Mouse (Mus musculus) left cerebral cortex, postnatal 10 days (tissue): ENCODE results near the gene Xpo4. TPM values are rescaled to one million over a fixed set of nuclear protein-coding genes. Genes with fewer than 3 reads are reported as not detected.
A peak's percentile ranks its signal among the peaks of the same experiment; 100 is the strongest.
"Not testable (repeated sequence)": the region's sequence is repeated elsewhere in the genome, so short reads cannot be mapped to it uniquely, and the experiment has no call there.

Experiments
- DNase-seq, 2 experiments: peaks; one replicate each; pipeline ENCODE4 v3.0.0; 2021 to 2022; ENCODE audit warnings: low spot score in 2 of 2, mixed read lengths in 1 of 2; ENCODE audit errors: extremely low spot score in 1 of 2
- intact Hi-C: fragments of 180-260 bp; cut with DNase I; formaldehyde crosslinking; loops from one replicate; pipeline ENCODE4 v1.15.1; 2025
- total RNA-seq, 2 experiments: library from RNA; stranded (reverse); gene quantifications; 2 replicates each; pipeline ENCODE4 v1.2.3; 2021

Gene Xpo4
- total RNA-seq, 2 experiments from 2014 or later: 14.8 to 15.2 TPM

- no peak for DNase-seq
- intact Hi-C loops: loop anchor here (5.0 kb wide), 1 partner anchor 1425 kb away; no protein-coding TSS in a partner anchor
Measured at GRCm38 (mm10) chr14:57687441-57687840, 22.2 kb upstream of the Xpo4 start.

DNA sequence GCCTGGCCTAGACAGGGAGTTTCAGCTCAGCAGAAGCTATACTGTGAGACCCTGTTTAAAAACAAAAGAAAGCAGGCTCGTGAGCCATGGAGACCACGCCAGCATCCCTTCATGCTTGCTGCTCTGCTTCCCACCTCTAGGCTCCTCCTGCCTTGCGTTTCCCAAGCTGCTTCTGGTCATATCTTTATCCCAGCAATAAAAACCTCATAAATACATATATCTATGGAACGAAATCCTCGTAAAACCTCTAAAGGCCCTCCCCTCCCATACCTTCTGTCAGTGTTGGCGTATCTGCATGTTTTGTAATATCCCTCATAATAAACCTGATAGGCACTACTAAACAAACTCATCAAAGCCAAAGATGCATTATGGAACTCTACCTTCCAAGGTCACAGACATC lies 21.4 kb upstream of the Xpo4 start:
- no peak for DNase-seq
- intact Hi-C loops: loop anchor here (5.0 kb wide), 1 partner anchor 1426 kb away; no protein-coding TSS in a partner anchor

GRCm38 (mm10) chr14:57684579-57684978 lies 19.3 kb upstream of the Xpo4 start:
- intact Hi-C loops: loop anchor here (5.0 kb wide), 3 partner anchors 63 to 228 kb away; partner anchors contain the start of gene Gm49361
- DNase-seq: peak; percentile 45 to 70

GRCm38 (mm10) chr14:57682751-57683150 lies 17.5 kb upstream of the Xpo4 start:
- DNase-seq: no peak
- intact Hi-C loops: loop anchor here (5.0 kb wide), 3 partner anchors 65 to 230 kb away; partner anchors contain the start of gene Gm49361

GRCm38 (mm10) chr14:57679958-57680535 lies 14.8 kb upstream of the Xpo4 start:
- intact Hi-C loops: loop anchor here (5.0 kb wide), 4 partner anchors 67 to 308 kb away; partner anchors contain the start of gene Gm49361
- DNase-seq: peak; percentile 84

GRCm38 (mm10) chr14:57679523-57679922 lies 14.3 kb upstream of the Xpo4 start:
- no peak for DNase-seq
- intact Hi-C loops: loop anchor here (5.0 kb wide), 1 partner anchor 307 kb away; no protein-coding TSS in a partner anchor

DNA sequence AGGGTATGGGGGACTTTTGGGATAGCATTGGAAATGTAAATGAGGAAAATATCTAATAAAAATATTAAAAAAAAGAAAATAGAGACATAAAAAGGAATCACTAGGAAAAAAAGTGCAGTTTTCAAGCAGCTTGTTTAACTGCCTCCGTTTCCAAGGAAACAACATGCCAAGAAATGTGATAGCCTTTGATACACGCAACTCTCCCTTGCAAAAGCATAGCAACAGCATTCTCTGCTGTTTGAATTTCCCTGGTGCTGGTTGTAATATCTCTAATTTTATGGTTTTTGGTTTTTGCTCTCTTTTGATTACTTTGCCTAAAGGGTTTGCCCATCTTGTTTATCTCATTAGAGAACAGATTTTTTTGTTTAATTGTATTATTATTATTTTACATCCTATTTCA lies 10.3 kb upstream of the Xpo4 start:
- intact Hi-C loops: loop anchor here (5.0 kb wide), 1 partner anchor 303 kb away; no protein-coding TSS in a partner anchor
- DNase-seq: no peak

- intact Hi-C loops: no loop called here
- no peak for DNase-seq
Measured at GRCm38 (mm10) chr14:57665628-57665950, 359 bp upstream of the Xpo4 start.

DNA sequence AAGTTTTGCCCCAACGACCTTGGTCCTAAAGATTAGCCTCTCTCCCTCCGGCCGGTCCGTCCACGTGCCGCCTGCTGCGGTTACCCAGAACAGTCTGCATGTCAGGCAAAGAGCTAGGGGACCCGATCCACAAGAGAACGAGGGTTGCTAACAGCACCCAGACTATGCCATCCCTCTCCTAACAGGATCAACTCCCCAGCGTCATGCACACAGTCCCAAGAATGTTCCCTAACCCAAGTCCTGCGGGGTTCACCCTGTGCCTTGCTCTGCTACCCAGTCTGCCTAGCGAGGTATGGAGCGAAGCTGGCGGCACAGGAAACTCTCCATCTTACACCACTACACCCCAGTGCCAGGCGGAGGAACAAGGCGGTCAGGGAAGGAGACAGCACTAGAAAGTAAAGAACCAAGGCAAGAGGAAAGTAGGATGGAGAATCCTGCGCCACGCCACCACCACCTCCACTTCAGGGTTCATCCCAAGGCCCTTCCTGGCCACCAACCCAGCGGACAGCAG lies 864 bp downstream of the Xpo4 start:
- peak in 1 of 2 experiments; percentile 27 for DNase-seq
- intact Hi-C loops: no loop called here

- intact Hi-C loops: no loop called here
- DNase-seq: no peak
Measured at GRCm38 (mm10) chr14:57663630-57664029, 1.6 kb downstream of the Xpo4 start.

DNA sequence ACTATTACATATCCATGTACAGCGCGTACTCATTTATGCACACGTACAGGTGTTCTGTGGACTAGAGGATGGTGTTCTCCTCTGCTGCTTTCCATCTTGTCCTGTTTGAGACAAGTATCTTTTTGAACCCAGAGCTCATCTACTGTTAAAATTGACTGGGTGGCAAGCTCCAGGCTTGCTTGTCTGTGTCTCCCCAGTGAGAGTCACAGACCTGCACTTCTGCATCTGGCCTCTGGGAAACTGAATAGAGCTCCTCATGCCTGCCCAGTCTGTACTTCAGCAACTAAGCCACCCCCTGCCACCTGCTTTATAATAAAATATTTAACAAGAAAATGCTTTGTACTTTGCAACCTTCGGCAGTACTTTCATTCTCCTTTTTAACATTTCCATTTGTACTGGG lies 6.9 kb downstream of the Xpo4 start:
- intact Hi-C loops: no loop called here

DNA sequence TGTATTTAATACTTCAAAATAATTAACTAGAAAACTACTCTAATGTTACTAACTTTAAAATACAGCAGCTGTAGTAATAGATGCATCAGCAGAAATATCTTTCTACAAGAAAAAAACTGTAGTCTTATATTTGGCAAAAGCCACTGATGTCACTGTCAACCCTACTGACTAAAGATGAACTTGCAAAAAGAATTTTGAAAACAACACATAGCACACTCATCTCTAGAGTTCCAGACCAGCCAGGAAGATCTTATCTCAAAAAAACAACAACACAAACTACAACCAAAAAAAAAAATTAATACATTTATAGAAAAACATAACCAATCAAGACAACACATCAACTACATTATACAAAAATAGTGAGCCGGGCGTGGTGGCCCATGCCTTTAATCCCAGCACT lies 7.7 kb downstream of the Xpo4 start:
- intact Hi-C loops: no loop called here
- DNase-seq: no peak

More for the DNA sequence above, 6.9 kb downstream of the Xpo4 start:
- no peak for DNase-seq

DNA sequence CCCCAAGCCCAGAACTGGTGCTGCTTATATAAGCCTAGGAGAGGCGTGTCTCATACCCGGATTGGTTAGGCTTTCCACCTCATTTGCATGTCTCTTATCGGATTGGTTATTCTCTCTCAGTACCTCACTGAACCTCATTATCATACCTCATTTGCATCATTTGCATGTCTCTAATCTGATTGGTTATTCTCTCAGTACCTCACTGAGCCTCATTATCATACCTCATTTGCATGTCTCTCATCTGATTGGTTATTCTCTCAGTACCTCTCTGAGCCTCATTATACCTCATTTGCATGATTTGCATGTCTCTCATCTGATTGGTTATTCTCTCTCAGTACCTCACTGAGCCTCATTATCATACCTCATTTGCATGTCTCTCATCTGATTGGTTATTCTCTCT lies 8.7 kb downstream of the Xpo4 start:
- intact Hi-C loops, DNase-seq: not testable (repeated sequence)

DNA sequence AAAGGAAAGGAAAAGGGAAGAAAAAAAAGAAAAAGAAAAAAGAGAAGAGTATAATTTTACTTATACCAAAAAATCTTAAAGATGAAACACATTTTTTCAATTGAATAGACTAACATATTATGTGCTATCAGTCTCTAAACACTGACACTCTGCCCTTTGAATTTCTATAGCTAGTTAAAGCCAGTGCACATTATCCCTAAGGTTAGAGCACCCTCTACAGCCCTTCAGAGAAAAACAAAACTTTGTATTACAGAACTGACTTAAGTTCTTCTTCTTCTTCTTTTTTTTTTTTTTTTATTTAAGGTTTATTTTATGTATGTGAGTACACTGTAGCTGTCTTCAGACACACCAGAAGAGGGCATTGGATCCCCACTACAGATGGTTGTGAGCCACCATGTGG lies 15.7 kb downstream of the Xpo4 start:
- DNase-seq: no peak
- intact Hi-C loops: no loop called here

GRCm38 (mm10) chr14:57646155-57646554 lies 19.1 kb downstream of the Xpo4 start:
- intact Hi-C loops: no loop called here
- no peak for DNase-seq

- intact Hi-C loops: no loop called here
- no peak for DNase-seq
Measured at GRCm38 (mm10) chr14:57639153-57639552, 26.1 kb downstream of the Xpo4 start.

DNA sequence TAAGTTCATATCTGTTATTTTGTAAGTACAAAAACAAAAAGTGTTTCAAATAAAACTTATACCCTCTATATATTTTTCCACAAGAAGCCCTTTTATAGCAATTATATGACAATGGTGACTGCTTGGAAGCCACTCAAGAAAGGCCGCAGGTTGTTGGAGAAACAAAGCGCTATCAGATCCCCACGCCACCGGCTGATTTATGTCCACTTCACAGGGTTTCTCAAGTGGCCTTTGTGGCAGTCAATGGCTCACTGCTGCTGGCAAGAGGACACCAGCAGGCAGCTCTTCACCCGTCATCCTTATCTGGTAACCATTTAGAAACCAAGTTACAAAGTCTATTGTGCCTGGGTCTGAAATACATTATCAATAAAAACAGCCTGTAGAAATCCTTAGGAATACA lies 31.1 kb downstream of the Xpo4 start:
- DNase-seq: no peak
- intact Hi-C loops: no loop called here

- DNase-seq: no peak
- intact Hi-C loops: no loop called here
Measured at GRCm38 (mm10) chr14:57629595-57629994, 35.6 kb downstream of the Xpo4 start.

- intact Hi-C loops: no loop called here
Measured at GRCm38 (mm10) chr14:57622934-57623333, 42.3 kb downstream of the Xpo4 start.

GRCm38 (mm10) chr14:57621699-57622098 lies 43.5 kb downstream of the Xpo4 start:
- no peak for DNase-seq
- intact Hi-C loops: no loop called here

More at GRCm38 (mm10) chr14:57622934-57623333, 42.3 kb downstream of the Xpo4 start:
- no peak for DNase-seq
